Mouse (Mus musculus) ES-Bruce4 (cell line): Measurements from ENCODE around the gene Orc5.
"Not testable (repeated sequence)": the region's sequence is repeated elsewhere in the genome, so short reads cannot be mapped to it uniquely, and the experiment has no call there.

Source experiments
- CTCF ChIP-seq: IDR thresholded peaks from one replicate; pipeline ENCODE4 v1.8.1; 2011; ENCODE audit warnings: low read depth, low read length
- EP300 ChIP-seq: IDR thresholded peaks from 2 replicates; pipeline ENCODE4 v1.6.1; 2011; ENCODE audit warnings: low read depth, low read length; ENCODE audit not compliant: insufficient read depth
- POLR2A ChIP-seq: IDR thresholded peaks from one replicate; pipeline ENCODE4 v1.8.1; 2011; ENCODE audit warnings: low read length; ENCODE audit not compliant: insufficient read depth

DNA sequence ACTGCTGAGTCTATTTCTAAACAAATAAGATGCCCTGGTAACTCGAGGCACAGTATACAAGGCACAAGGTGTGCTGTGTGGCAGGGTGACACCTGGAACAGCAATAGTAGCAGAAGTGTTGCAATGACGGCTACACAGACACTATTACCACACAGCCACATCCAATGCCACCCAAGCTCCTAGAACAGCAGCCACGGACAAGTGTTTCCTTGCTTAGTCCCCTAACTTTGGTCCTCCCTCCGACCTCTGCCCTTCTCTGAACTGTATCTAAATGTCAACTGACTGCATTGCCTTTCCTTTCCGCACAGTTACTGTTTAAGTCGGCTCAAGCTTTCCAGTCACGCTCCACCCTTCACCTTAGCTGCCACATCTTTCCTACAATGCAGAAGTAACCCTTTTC is 36.0 kb downstream of the Orc5 start:
- not testable (repeated sequence) for TF ChIP-seq EP300, POLR2A, CTCF
